Mouse (Mus musculus) kidney, adult 2 months (tissue): Measurements from ENCODE around the gene Oscar. TPM values are rescaled to one million over a fixed set of nuclear protein-coding genes. Genes with fewer than 3 reads are reported as not detected.
"Not testable (repeated sequence)": the region's sequence is repeated elsewhere in the genome, so short reads cannot be mapped to it uniquely, and the experiment has no call there.

ENCODE experiments used
- DNase-seq: peaks from one replicate; pipeline ENCODE4 v3.0.0; 2021
- H3K27ac ChIP-seq: fragments of 200-500 bp; 2 replicates; pipeline ENCODE4 v1.5.1; 2012; ENCODE audit warnings: low read depth, low read length, control low read depth, inconsistent platforms; ENCODE audit not compliant: insufficient read depth
- H3K27me3 ChIP-seq: fragments of 200-500 bp; replicated peaks from 2 replicates; pipeline ENCODE4 v1.6.1; 2012; ENCODE audit warnings: mild to moderate bottlenecking, moderate library complexity, low read length, inconsistent platforms; ENCODE audit not compliant: control insufficient read depth, insufficient read depth
- H3K36me3 ChIP-seq: fragments of 200-500 bp; 2 replicates; pipeline ENCODE4 v1.6.1; 2012; ENCODE audit warnings: mild to moderate bottlenecking, moderate library complexity, low read length, inconsistent platforms; ENCODE audit not compliant: control insufficient read depth, insufficient read depth
- H3K4me1 ChIP-seq: fragments of 200-500 bp; 2 replicates; pipeline ENCODE4 v1.6.1; 2011; ENCODE audit warnings: low read length; ENCODE audit not compliant: control insufficient read depth, insufficient read depth
- H3K4me3 ChIP-seq: fragments of 200-500 bp; 2 replicates; pipeline ENCODE4 v1.5.1; 2011; ENCODE audit warnings: mild to moderate bottlenecking, low read depth, low read length, control low read depth; ENCODE audit not compliant: insufficient read depth
- CTCF ChIP-seq: fragments of 200-500 bp; conservative IDR thresholded peaks from 2 replicates; pipeline ENCODE4 v1.5.1; 2011; ENCODE audit warnings: low read depth, mild to moderate bottlenecking, control low read depth, low read length, moderate library complexity, mixed read lengths; ENCODE audit not compliant: insufficient read depth, insufficient read length
- POLR2A ChIP-seq: fragments of 200-500 bp; IDR thresholded peaks from one replicate; pipeline ENCODE4 v1.6.1; 2011; ENCODE audit warnings: low read depth, low read length, control low read depth
- WGBS: fragments of 180-500 bp; shearing (Covaris S2); methylation state at CpG from one replicate; pipeline ENCODE4 v1.1.7; 2018; 5-methylcytosine and 5-hydroxymethylcytosine counted together
- polyA plus RNA-seq: library from polyadenylated mRNA; depleted of rRNA; stranded (reverse); fragments of >200 nt; gene quantifications from 2 replicates; pipeline ENCODE4 v1.2.3, GENCODE M21; 2012; rRNA removed

Oscar gene
- polyA plus RNA-seq, 1 experiment, result 0.19 TPM

GRCm38 (mm10) chr7:3578196-3578595 is 37.8 kb downstream of the Oscar start:
- no peak for TF ChIP-seq CTCF
- TF ChIP-seq POLR2A, result no peak
- no peaks in the 10 kb centered on the region for H3K27me3 ChIP-seq

GRCm38 (mm10) chr7:3576354-3577124 is 39.4 kb downstream of the Oscar start:
- WGBS, result 76% methylated on average over 5 of the region's 5 CpGs
- no peak for TF ChIP-seq POLR2A
- no peak for TF ChIP-seq CTCF
- Histone ChIP-seq H3K36me3 (no peaks in the 10 kb centered on the region), H3K27me3 (no peaks in the 10 kb centered on the region), H3K27ac (no peak overlapping the region), H3K4me3 (no peak overlapping the region), H3K4me1 (no peaks in the 10 kb centered on the region)
- DNase-seq, result no peak

More at GRCm38 (mm10) chr7:3578196-3578595, 37.8 kb downstream of the Oscar start:
- H3K36me3 ChIP-seq, result no peaks in the 10 kb centered on the region
- H3K4me1 ChIP-seq, result no peaks in the 10 kb centered on the region
- no peak for DNase-seq
- no peak overlapping the region for H3K27ac ChIP-seq
- H3K4me3 ChIP-seq, result no peak overlapping the region
- WGBS, result 78% methylated on average over 2 of the region's 2 CpGs

GRCm38 (mm10) chr7:3574216-3574615 is 41.7 kb downstream of the Oscar start:
- TF ChIP-seq POLR2A, result no peak
- TF ChIP-seq CTCF, result no peak; the same call in 1 of the 2 replicates
- Histone ChIP-seq H3K4me3 (no peak overlapping the region), H3K4me1 (no peaks in the 10 kb centered on the region), H3K27ac (no peak overlapping the region), H3K27me3 (no peaks in the 10 kb centered on the region), H3K36me3 (no peaks in the 10 kb centered on the region)
- WGBS, result 48% methylated on average over 5 of the region's 5 CpGs
- no peak for DNase-seq

- H3K27me3 ChIP-seq, result no peaks in the 10 kb centered on the region
- H3K36me3 ChIP-seq, result no peaks in the 10 kb centered on the region
- 75% methylated on average over 1 of the region's 1 CpGs for WGBS
- H3K4me3 ChIP-seq, result no peak overlapping the region
- no peak overlapping the region for H3K27ac ChIP-seq
- TF ChIP-seq POLR2A (no peak), CTCF (no peak)
- H3K4me1 ChIP-seq, result no peaks in the 10 kb centered on the region
- DNase-seq, result no peak
These were observed 44.1 kb downstream of the Oscar start for GRCm38 (mm10) chr7:3571847-3572246.

- not testable (repeated sequence) for H3K4me3 ChIP-seq, H3K27ac ChIP-seq, H3K36me3 ChIP-seq, H3K27me3 ChIP-seq, H3K4me1 ChIP-seq
- DNase-seq, result peak; percentile 24
- WGBS, result 52% methylated on average over 3 of the region's 3 CpGs
These were observed 45.4 kb downstream of the Oscar start for GRCm38 (mm10) chr7:3570580-3570979.

GRCm38 (mm10) chr7:3569725-3570124 is 46.2 kb downstream of the Oscar start:
- no peak overlapping the region for H3K4me3 ChIP-seq
- WGBS, result 59% methylated on average over 6 of the region's 6 CpGs

GRCm38 (mm10) chr7:3567336-3567735 is 48.6 kb downstream of the Oscar start:
- no peak for TF ChIP-seq CTCF
- TF ChIP-seq POLR2A, result no peak
- WGBS, result 11% methylated on average over 2 of the region's 2 CpGs
- no peaks in the 10 kb centered on the region for H3K36me3 ChIP-seq
- DNase-seq, result no peak
- no peak overlapping the region for H3K27ac ChIP-seq
- H3K4me3 ChIP-seq, result no peak overlapping the region
- H3K4me1 ChIP-seq, result no peaks in the 10 kb centered on the region
- no peaks in the 10 kb centered on the region for H3K27me3 ChIP-seq

More at GRCm38 (mm10) chr7:3569725-3570124, 46.2 kb downstream of the Oscar start:
- H3K4me1 ChIP-seq, result no peaks in the 10 kb centered on the region
- no peaks in the 10 kb centered on the region for H3K36me3 ChIP-seq
- no peak for TF ChIP-seq CTCF
- no peak for TF ChIP-seq POLR2A
- DNase-seq, result no peak
- H3K27ac ChIP-seq, result 0 out of 2 replicates have a peak overlapping the region, but pooled peaks have one; percentile 8
- H3K27me3 ChIP-seq, result no peaks in the 10 kb centered on the region

Other genes with a start within 250 kb of the Oscar start
- 0.11 TPM in 1 of 2 replicates, not detected in the other for gene Cacng8, start 225.5 kb downstream of the Oscar start, polyA plus RNA-seq
- gene Cacng6, start 192.0 kb downstream of the Oscar start, polyA plus RNA-seq, result 1.3 TPM in 1 of 2 replicates, not detected in the other
- gene Tarm1, start 113.5 kb downstream of the Oscar start, polyA plus RNA-seq, result 2.9 and 3.7 TPM in 2 replicates
- gene Ndufa3, start 1.2 kb upstream of the Oscar start, polyA plus RNA-seq, result 722 and 885 TPM in 2 replicates
- 7.6 and 9.9 TPM in 2 replicates for gene Tfpt, start 13.8 kb upstream of the Oscar start, polyA plus RNA-seq
- gene Prpf31, start 13.8 kb upstream of the Oscar start, polyA plus RNA-seq, result 21.3 and 24.1 TPM in 2 replicates
- 41.9 and 45.0 TPM in 2 replicates for gene Cnot3, start 29.1 kb upstream of the Oscar start, polyA plus RNA-seq
- gene Leng1, start 49.7 kb upstream of the Oscar start, polyA plus RNA-seq, result 5.5 and 6.8 TPM in 2 replicates
- 45.5 and 62.2 TPM in 2 replicates for gene Tmc4, start 61.4 kb upstream of the Oscar start, polyA plus RNA-seq
- 88.2 and 105 TPM in 2 replicates for gene Tsen34, start 76.7 kb upstream of the Oscar start, polyA plus RNA-seq
- 56.2 and 61.4 TPM in 2 replicates for gene Mboat7, start 77.4 kb upstream of the Oscar start, polyA plus RNA-seq
- 1,031 and 1,047 TPM in 2 replicates for gene Rps9, start 87.8 kb upstream of the Oscar start, polyA plus RNA-seq
- gene Pirb, start 104.2 kb upstream of the Oscar start, polyA plus RNA-seq, result 3.2 and 5.4 TPM in 2 replicates
- 0.11 and 0.23 TPM in 2 replicates for gene Gm15448, start 209.5 kb upstream of the Oscar start, polyA plus RNA-seq
- gene Pira2, start 228.9 kb upstream of the Oscar start, polyA plus RNA-seq, result 0.16 and 0.30 TPM in 2 replicates